Mouse (Mus musculus): ENCODE data around the gene Wdfy4. TPM values are rescaled to one million over a fixed set of nuclear protein-coding genes. Genes with fewer than 3 reads are reported as not detected.
A peak's percentile ranks its signal among the peaks of the same experiment; 100 is the strongest.

Wdfy4 gene
- total and polyA plus RNA-seq, 3 experiments: 2.6 to 3.7 (median 2.9) TPM

GRCm38 (mm10) chr14:33212271-33212957 lies 27.1 kb upstream of the Wdfy4 start:
- 73% methylated on average over 5 of the region's 5 CpGs for whole genome bisulfite sequencing
- Histone ChIP-seq H3K9ac (ENCODE audit: low read depth, low read length) (no peak overlapping the region), H3K36me3 (ENCODE audit: control insufficient read depth, insufficient read depth, low read length) (no peaks in the 10 kb centered on the region), H3K27me3 (ENCODE audit: control insufficient read depth, insufficient read depth, low read length) (no peaks in the 10 kb centered on the region), H3K4me3 (no peak overlapping the region), H3K27ac (no peak overlapping the region), H3K4me1 (ENCODE audit: control insufficient read depth, insufficient read depth, low read length) (no peaks in the 10 kb centered on the region), H3K79me2 (replicated peaks; ENCODE audit: control insufficient read depth, insufficient read depth, low read length) (no peaks in the 10 kb centered on the region)
- no peak for DNase-seq
- intact Hi-C loops (cut with DNase I): loop anchor here (5.0 kb wide), 1 partner anchor 160 kb away; no protein-coding TSS in a partner anchor
- TF ChIP-seq EP300 (IDR thresholded peaks at IDR 0.05; ENCODE audit: insufficient read depth, low read depth, low read length) (no peak), CTCF (IDR thresholded peaks at IDR 0.05) (no peak), POLR2A (IDR thresholded peaks at IDR 0.05; ENCODE audit: insufficient read depth, low read depth, low read length) (no peak)

- H3K27ac ChIP-seq: no peak overlapping the region
- no peak for DNase-seq
- no peaks in the 10 kb centered on the region for H3K79me2 ChIP-seq (replicated peaks; ENCODE audit: control insufficient read depth, insufficient read depth, low read length)
- TF ChIP-seq POLR2A (IDR thresholded peaks at IDR 0.05; ENCODE audit: insufficient read depth, low read depth, low read length): no peak
- no peak for TF ChIP-seq EP300 (IDR thresholded peaks at IDR 0.05; ENCODE audit: insufficient read depth, low read depth, low read length)
- no peak for TF ChIP-seq CTCF (IDR thresholded peaks at IDR 0.05)
- intact Hi-C loops (cut with DNase I): loop anchor here (5.0 kb wide), 1 partner anchor 161 kb away; no protein-coding TSS in a partner anchor
- H3K27me3 ChIP-seq (ENCODE audit: control insufficient read depth, insufficient read depth, low read length): no peaks in the 10 kb centered on the region
- H3K4me1 ChIP-seq (ENCODE audit: control insufficient read depth, insufficient read depth, low read length): no peaks in the 10 kb centered on the region
- no peaks in the 10 kb centered on the region for H3K36me3 ChIP-seq (ENCODE audit: control insufficient read depth, insufficient read depth, low read length)
- 70% methylated on average over 8 of the region's 8 CpGs for WGBS
- no peak overlapping the region for H3K4me3 ChIP-seq
- H3K9ac ChIP-seq (ENCODE audit: low read depth, low read length): no peak overlapping the region
These were observed 25.5 kb upstream of the Wdfy4 start for GRCm38 (mm10) chr14:33210806-33211205.

- Histone ChIP-seq H3K27ac (no peak overlapping the region), H3K79me2 (replicated peaks; ENCODE audit: control insufficient read depth, insufficient read depth, low read length) (no peaks in the 10 kb centered on the region), H3K9ac (ENCODE audit: low read depth, low read length) (no peak overlapping the region), H3K4me1 (ENCODE audit: control insufficient read depth, insufficient read depth, low read length) (no peaks in the 10 kb centered on the region), H3K27me3 (ENCODE audit: control insufficient read depth, insufficient read depth, low read length) (no peaks in the 10 kb centered on the region), H3K4me3 (no peak overlapping the region), H3K36me3 (ENCODE audit: control insufficient read depth, insufficient read depth, low read length) (no peaks in the 10 kb centered on the region)
- intact Hi-C loops (cut with DNase I): loop anchor here (10.0 kb wide), 1 partner anchor 624 kb away; no protein-coding TSS in a partner anchor
- 42% methylated on average over 5 of the region's 5 CpGs for WGBS
- TF ChIP-seq POLR2A (IDR thresholded peaks at IDR 0.05; ENCODE audit: insufficient read depth, low read depth, low read length): no peak
- TF ChIP-seq CTCF (IDR thresholded peaks at IDR 0.05): no peak
- no peak for TF ChIP-seq EP300 (IDR thresholded peaks at IDR 0.05; ENCODE audit: insufficient read depth, low read depth, low read length)
- DNase-seq: no peak
These were observed 23.0 kb upstream of the Wdfy4 start for GRCm38 (mm10) chr14:33208331-33208730.

GRCm38 (mm10) chr14:33207011-33207410 lies 21.7 kb upstream of the Wdfy4 start:
- intact Hi-C loops (cut with DNase I): loop anchor here (10.0 kb wide), 1 partner anchor 622 kb away; no protein-coding TSS in a partner anchor
- Histone ChIP-seq H3K79me2 (replicated peaks; ENCODE audit: control insufficient read depth, insufficient read depth, low read length) (no peaks in the 10 kb centered on the region), H3K27ac (no peak overlapping the region), H3K9ac (ENCODE audit: low read depth, low read length) (no peak overlapping the region), H3K36me3 (ENCODE audit: control insufficient read depth, insufficient read depth, low read length) (no peaks in the 10 kb centered on the region), H3K4me1 (ENCODE audit: control insufficient read depth, insufficient read depth, low read length) (no peaks in the 10 kb centered on the region), H3K4me3 (no peak overlapping the region), H3K27me3 (ENCODE audit: control insufficient read depth, insufficient read depth, low read length) (no peaks in the 10 kb centered on the region)
- TF ChIP-seq EP300 (IDR thresholded peaks at IDR 0.05; ENCODE audit: insufficient read depth, low read depth, low read length) (no peak), CTCF (IDR thresholded peaks at IDR 0.05) (peak; percentile 56)
- no peak for DNase-seq
- WGBS: 10% methylated on average over 2 of the region's 2 CpGs

- peaks cover 1% of the 10 kb centered on the region; the same call in 1 of the 2 replicates for H3K4me1 ChIP-seq (ENCODE audit: control insufficient read depth, insufficient read depth, low read length)
- H3K4me3 ChIP-seq: no peak overlapping the region
- H3K27ac ChIP-seq: no peak overlapping the region
- no peaks in the 10 kb centered on the region for H3K27me3 ChIP-seq (ENCODE audit: control insufficient read depth, insufficient read depth, low read length)
- intact Hi-C loops (cut with DNase I): loop anchor here (10.0 kb wide), 1 partner anchor 621 kb away; no protein-coding TSS in a partner anchor
- DNase-seq: no peak
- TF ChIP-seq CTCF (IDR thresholded peaks at IDR 0.05) (peak; percentile 47), POLR2A (IDR thresholded peaks at IDR 0.05; ENCODE audit: insufficient read depth, low read depth, low read length) (no peak), EP300 (IDR thresholded peaks at IDR 0.05; ENCODE audit: insufficient read depth, low read depth, low read length) (no peak)
- no peaks in the 10 kb centered on the region for H3K79me2 ChIP-seq (replicated peaks; ENCODE audit: control insufficient read depth, insufficient read depth, low read length)
- WGBS: 42% methylated on average over 22 of the region's 24 CpGs
- H3K9ac ChIP-seq (ENCODE audit: low read depth, low read length): no peak overlapping the region
- H3K36me3 ChIP-seq (ENCODE audit: control insufficient read depth, insufficient read depth, low read length): no peaks in the 10 kb centered on the region
These were observed 20.1 kb upstream of the Wdfy4 start for GRCm38 (mm10) chr14:33205280-33205965.

GRCm38 (mm10) chr14:33203777-33204176 lies 18.5 kb upstream of the Wdfy4 start:
- TF ChIP-seq POLR2A (IDR thresholded peaks at IDR 0.05; ENCODE audit: insufficient read depth, low read depth, low read length) (no peak), CTCF (IDR thresholded peaks at IDR 0.05) (no peak), EP300 (IDR thresholded peaks at IDR 0.05; ENCODE audit: insufficient read depth, low read depth, low read length) (no peak)
- intact Hi-C loops (cut with DNase I): loop anchor here (1.0 to 10.0 kb wide), 3 partner anchors 57 to 619 kb away; no protein-coding TSS in a partner anchor

More at GRCm38 (mm10) chr14:33203777-33204176, 18.5 kb upstream of the Wdfy4 start:
- Histone ChIP-seq H3K9ac (ENCODE audit: low read depth, low read length) (no peak overlapping the region), H3K36me3 (ENCODE audit: control insufficient read depth, insufficient read depth, low read length) (no peaks in the 10 kb centered on the region), H3K4me3 (no peak overlapping the region), H3K27ac (no peak overlapping the region), H3K79me2 (replicated peaks; ENCODE audit: control insufficient read depth, insufficient read depth, low read length) (no peaks in the 10 kb centered on the region), H3K4me1 (ENCODE audit: control insufficient read depth, insufficient read depth, low read length) (peaks cover 1% of the 10 kb centered on the region; the same call in 1 of the 2 replicates), H3K27me3 (ENCODE audit: control insufficient read depth, insufficient read depth, low read length) (no peaks in the 10 kb centered on the region)
- WGBS: 84% methylated on average over 14 of the region's 14 CpGs
- DNase-seq: no peak
